Mouse (Mus musculus) hindbrain, embryonic 11.5 days (tissue): ENCODE data around the gene Wdr31. TPM values are rescaled to one million over a fixed set of nuclear protein-coding genes. Genes with fewer than 3 reads are reported as not detected.
A peak's percentile ranks its signal among the peaks of the same experiment; 100 is the strongest.

ENCODE experiments used
- ATAC-seq: fragments of 200-750 bp; cut with Nextera tagmentation; 2 replicates; pipeline ENCODE4 v1.8.0; 2017; ENCODE audit warnings: mild to moderate bottlenecking, moderate TSS enrichment, moderate library complexity; ENCODE audit not compliant: low FRiP score
- DNase-seq: peaks from one replicate; pipeline ENCODE4 v3.0.0-alpha.2; 2015; ENCODE audit warnings: low spot score
- H3K27ac ChIP-seq: fragments of 300-500 bp; sonication (generic); 2 replicates; pipeline ENCODE4 v1.5.1; 2014; ENCODE audit warnings: mild to moderate bottlenecking, low read depth, low read length
- H3K27me3 ChIP-seq: fragments of 300-500 bp; sonication (generic); 2 replicates; pipeline ENCODE4 v1.6.1; 2014; ENCODE audit warnings: mild to moderate bottlenecking, low read length, moderate library complexity, mixed read lengths; ENCODE audit not compliant: control insufficient read depth, insufficient read depth
- H3K36me3 ChIP-seq: fragments of 300-500 bp; sonication (generic); 2 replicates; pipeline ENCODE4 v1.6.1; 2014; ENCODE audit warnings: mild to moderate bottlenecking, low read length, moderate library complexity, mixed read lengths; ENCODE audit not compliant: control insufficient read depth, insufficient read depth
- H3K4me1 ChIP-seq: fragments of 300-500 bp; sonication (generic); replicated peaks from 2 replicates; pipeline ENCODE4 v1.6.1; 2014; ENCODE audit warnings: low read length, mixed read lengths; ENCODE audit not compliant: control insufficient read depth, insufficient read depth
- H3K4me2 ChIP-seq: fragments of 300-500 bp; sonication (generic); replicated peaks from 2 replicates; pipeline ENCODE4 v1.6.1; 2014; ENCODE audit warnings: mild to moderate bottlenecking, low read depth, low read length
- H3K4me3 ChIP-seq: fragments of 300-500 bp; sonication (generic); 2 replicates; pipeline ENCODE4 v1.5.1; 2014; ENCODE audit warnings: low read depth, low read length
- H3K9ac ChIP-seq: fragments of 300-500 bp; sonication (generic); 2 replicates; pipeline ENCODE4 v1.6.1; 2014; ENCODE audit warnings: low read depth, low read length
- H3K9me3 ChIP-seq: fragments of 300-500 bp; sonication (generic); 2 replicates; pipeline ENCODE4 v1.6.1; 2016; ENCODE audit warnings: low read length; ENCODE audit not compliant: control insufficient read depth
- WGBS: fragments of 180-500 bp; shearing (Covaris S2); extraction: QIAGEN DNeasy Blood & Tissue Kit; methylation state at CpG from one replicate; pipeline ENCODE4 v1.1.7; 2014; 5-methylcytosine and 5-hydroxymethylcytosine counted together
- polyA plus RNA-seq: library from polyadenylated mRNA; unstranded; fragments of >200 nt; fragmentation: Nextera tagmentation; extraction: Ambion mirVana; gene quantifications from 2 replicates; pipeline ENCODE4 v1.2.1, GENCODE M21; 2014

Wdr31 gene
- polyA plus RNA-seq, 1 experiment from 2014 or later: 6.9 TPM

DNA sequence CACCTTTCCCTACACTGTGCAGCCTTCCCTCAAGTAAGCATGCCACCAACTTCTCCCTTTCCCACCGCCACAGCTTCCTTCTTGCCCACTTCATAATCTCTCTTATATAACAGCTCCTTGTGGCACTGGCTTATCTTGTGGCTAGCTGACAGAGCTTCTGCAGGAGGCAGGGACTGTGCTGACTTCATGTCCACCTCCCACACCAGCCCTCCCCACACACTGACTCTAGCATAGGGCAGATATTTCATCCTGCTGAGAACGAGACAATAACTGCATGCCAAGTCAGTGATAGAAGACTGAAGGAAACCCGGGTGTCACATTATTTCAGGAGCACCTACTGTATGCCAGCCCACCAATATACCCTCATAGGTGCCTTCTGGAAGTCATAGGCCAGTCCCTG lies 44.8 kb upstream of the Wdr31 start:
- no peaks in the 10 kb centered on the region for H3K9me3 ChIP-seq
- H3K4me3 ChIP-seq: no peak overlapping the region
- DNase-seq (no peak), ATAC-seq (no peak)
- no peak overlapping the region for H3K27ac ChIP-seq
- no peaks in the 10 kb centered on the region for H3K36me3 ChIP-seq
- peaks cover 3% of the 10 kb centered on the region; the same call in 1 of the 2 replicates for H3K4me1 ChIP-seq
- WGBS: 81% methylated on average over 3 of the region's 3 CpGs
- no peak overlapping the region for H3K9ac ChIP-seq
- H3K27me3 ChIP-seq: no peaks in the 10 kb centered on the region
- H3K4me2 ChIP-seq: no peak overlapping the region

GRCm38 (mm10) chr4:62514995-62515394 lies 44.3 kb upstream of the Wdr31 start:
- no peak overlapping the region for H3K27ac ChIP-seq
- H3K27me3 ChIP-seq: no peaks in the 10 kb centered on the region
- H3K4me2 ChIP-seq: no peak overlapping the region
- H3K36me3 ChIP-seq: no peaks in the 10 kb centered on the region
- no peak overlapping the region for H3K4me3 ChIP-seq
- H3K9me3 ChIP-seq: no peaks in the 10 kb centered on the region
- 93% methylated on average over 7 of the region's 7 CpGs for WGBS
- no peak for ATAC-seq
- H3K4me1 ChIP-seq: peaks cover 3% of the 10 kb centered on the region; the same call in 1 of the 2 replicates
- no peak for DNase-seq
- H3K9ac ChIP-seq: no peak overlapping the region

- Histone ChIP-seq H3K36me3 (no peaks in the 10 kb centered on the region), H3K9me3 (no peaks in the 10 kb centered on the region), H3K27ac (no peak overlapping the region), H3K4me2 (no peak overlapping the region), H3K4me3 (no peak overlapping the region), H3K4me1 (peaks cover 3% of the 10 kb centered on the region; the same call in 1 of the 2 replicates), H3K27me3 (no peaks in the 10 kb centered on the region), H3K9ac (no peak overlapping the region)
- WGBS: 60% methylated on average over 11 of the region's 11 CpGs
- no peak for DNase-seq
- ATAC-seq: no peak
Observed at GRCm38 (mm10) chr4:62513998-62514506, 43.4 kb upstream of the Wdr31 start.

- no peaks in the 10 kb centered on the region for H3K36me3 ChIP-seq
- no peak for ATAC-seq
- no peak overlapping the region for H3K27ac ChIP-seq
- H3K4me1 ChIP-seq: no peaks in the 10 kb centered on the region
- H3K9ac ChIP-seq: no peak overlapping the region
- DNase-seq: no peak
- no peak overlapping the region for H3K4me3 ChIP-seq
- WGBS: 95% methylated on average over 11 of the region's 11 CpGs
- H3K9me3 ChIP-seq: no peaks in the 10 kb centered on the region
- no peak overlapping the region for H3K4me2 ChIP-seq
- no peaks in the 10 kb centered on the region for H3K27me3 ChIP-seq
Observed at GRCm38 (mm10) chr4:62509946-62510345, 39.2 kb upstream of the Wdr31 start.

GRCm38 (mm10) chr4:62508839-62509238 lies 38.1 kb upstream of the Wdr31 start:
- WGBS: 83% methylated on average over 5 of the region's 5 CpGs
- no peak for ATAC-seq
- no peaks in the 10 kb centered on the region for H3K36me3 ChIP-seq

GRCm38 (mm10) chr4:62506798-62507197 lies 36.1 kb upstream of the Wdr31 start:
- no peaks in the 10 kb centered on the region for H3K4me1 ChIP-seq
- H3K36me3 ChIP-seq: no peaks in the 10 kb centered on the region
- no peak for ATAC-seq
- H3K9ac ChIP-seq: no peak overlapping the region
- 60% methylated on average over 2 of the region's 2 CpGs for WGBS
- H3K4me2 ChIP-seq: no peak overlapping the region
- DNase-seq: no peak
- no peak overlapping the region for H3K4me3 ChIP-seq
- H3K9me3 ChIP-seq: no peaks in the 10 kb centered on the region
- no peak overlapping the region for H3K27ac ChIP-seq
- H3K27me3 ChIP-seq: no peaks in the 10 kb centered on the region

More at GRCm38 (mm10) chr4:62508839-62509238, 38.1 kb upstream of the Wdr31 start:
- Histone ChIP-seq H3K4me3 (no peak overlapping the region), H3K27ac (no peak overlapping the region), H3K9ac (no peak overlapping the region), H3K4me1 (no peaks in the 10 kb centered on the region), H3K9me3 (no peaks in the 10 kb centered on the region), H3K27me3 (no peaks in the 10 kb centered on the region), H3K4me2 (no peak overlapping the region)
- DNase-seq: no peak

GRCm38 (mm10) chr4:62505991-62506390 lies 35.3 kb upstream of the Wdr31 start:
- 86% methylated on average over 3 of the region's 3 CpGs for WGBS

GRCm38 (mm10) chr4:62503374-62503970 lies 32.8 kb upstream of the Wdr31 start, which contains the start of gene Hdhd3:
Gene Hdhd3 (minus strand): TSS chr4:62503467.
- Histone ChIP-seq H3K9me3 (no peaks in the 10 kb centered on the region), H3K9ac (peak within 1 kb of the TSS; percentile 77), H3K4me1 (no peaks in the 10 kb centered on the region), H3K27ac (peak within 1 kb of the TSS; percentile 30; the same call in 1 of the 2 replicates), H3K36me3 (0 out of 2 replicates have a peak, but pooled peaks cover 5% of the 10 kb centered on the region), H3K4me3 (peak within 1 kb of the TSS; percentile 74), H3K27me3 (no peaks in the 10 kb centered on the region), H3K4me2 (peak within 1 kb of the TSS; percentile 67)
- no peak for ATAC-seq
- WGBS: 81% methylated on average over 3 of the region's 3 CpGs
- no peak for DNase-seq

More at GRCm38 (mm10) chr4:62505991-62506390, 35.3 kb upstream of the Wdr31 start:
- Histone ChIP-seq H3K4me3 (no peak overlapping the region), H3K9ac (no peak overlapping the region), H3K27ac (no peak overlapping the region), H3K4me2 (no peak overlapping the region), H3K4me1 (no peaks in the 10 kb centered on the region), H3K27me3 (no peaks in the 10 kb centered on the region), H3K9me3 (no peaks in the 10 kb centered on the region), H3K36me3 (no peaks in the 10 kb centered on the region)
- no peak for ATAC-seq
- no peak for DNase-seq

DNA sequence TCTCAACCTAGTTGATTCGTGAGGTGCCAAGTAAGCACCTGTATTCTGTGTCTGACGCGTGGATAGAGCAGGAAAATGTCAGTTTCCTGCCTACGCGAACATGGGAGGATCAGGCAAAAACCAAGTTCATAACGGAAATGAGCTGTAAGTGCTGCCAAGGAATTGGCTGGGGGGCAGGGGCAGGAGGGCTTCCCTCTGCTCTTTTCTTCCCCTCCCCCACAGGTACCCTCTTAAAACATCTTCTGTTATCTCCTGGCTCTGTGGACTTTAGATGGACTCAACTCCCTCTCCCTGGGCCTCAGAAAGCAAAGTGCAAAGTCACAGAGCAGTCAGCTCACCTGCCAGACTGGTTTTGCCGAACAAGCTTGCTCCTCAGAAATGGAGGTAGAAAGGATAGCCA lies 32.3 kb upstream of the Wdr31 start:
- no peak overlapping the region for H3K27ac ChIP-seq
- H3K4me1 ChIP-seq: no peaks in the 10 kb centered on the region
- 79% methylated on average over 7 of the region's 7 CpGs for WGBS
- no peak overlapping the region for H3K4me2 ChIP-seq
- ATAC-seq (no peak), DNase-seq (no peak)
- no peak overlapping the region for H3K9ac ChIP-seq
- H3K36me3 ChIP-seq: 0 out of 2 replicates have a peak, but pooled peaks cover 5% of the 10 kb centered on the region
- H3K27me3 ChIP-seq: no peaks in the 10 kb centered on the region
- H3K9me3 ChIP-seq: no peaks in the 10 kb centered on the region
- no peak overlapping the region for H3K4me3 ChIP-seq
